Mouse (Mus musculus) gastrocnemius, postnatal 10 days (tissue): ENCODE data around the gene Dhx57. TPM values are rescaled to one million over a fixed set of nuclear protein-coding genes. Genes with fewer than 3 reads are reported as not detected.

Experiments
- DNase-seq: peaks from one replicate; pipeline ENCODE4 v3.0.0; 2021; ENCODE audit warnings: mixed read lengths
- total RNA-seq, 2 experiments: library from RNA; stranded (reverse); gene quantifications; 2 replicates each; pipeline ENCODE4 v1.2.3; 2021

Dhx57 gene
- total RNA-seq, 2 experiments from 2014 or later, result 8.4 to 11.7 TPM

DNA sequence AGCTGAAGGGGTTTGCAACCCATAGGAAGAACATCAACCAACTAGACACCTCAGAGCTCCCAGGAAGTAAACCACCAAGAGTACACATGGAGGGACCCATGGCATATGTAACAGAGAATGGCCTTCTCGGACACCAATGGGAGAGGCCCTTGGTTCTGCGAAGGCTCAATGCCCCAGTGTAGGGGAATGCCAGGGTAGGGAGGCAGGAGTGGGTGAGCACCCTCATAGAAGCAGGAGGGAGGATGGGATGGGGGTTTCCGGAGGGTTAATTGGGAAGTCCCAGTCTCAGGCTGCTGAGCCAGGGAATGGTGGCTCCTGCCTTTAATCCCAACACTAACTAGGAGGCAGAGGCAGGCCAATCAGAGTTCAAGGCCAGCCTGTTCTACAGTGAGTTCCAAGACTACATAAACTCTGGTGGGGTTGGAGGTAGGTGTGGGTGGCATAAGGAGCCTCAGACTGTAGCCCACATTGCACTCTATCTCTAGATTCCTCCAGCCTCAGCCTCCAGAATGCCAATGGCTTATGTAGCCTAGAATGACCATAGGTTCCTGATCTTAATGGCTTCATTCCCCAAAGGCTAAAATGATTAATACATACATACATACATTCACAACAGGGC is 91.0 kb downstream of the Dhx57 start:
- DNase-seq, result no peak

DNA sequence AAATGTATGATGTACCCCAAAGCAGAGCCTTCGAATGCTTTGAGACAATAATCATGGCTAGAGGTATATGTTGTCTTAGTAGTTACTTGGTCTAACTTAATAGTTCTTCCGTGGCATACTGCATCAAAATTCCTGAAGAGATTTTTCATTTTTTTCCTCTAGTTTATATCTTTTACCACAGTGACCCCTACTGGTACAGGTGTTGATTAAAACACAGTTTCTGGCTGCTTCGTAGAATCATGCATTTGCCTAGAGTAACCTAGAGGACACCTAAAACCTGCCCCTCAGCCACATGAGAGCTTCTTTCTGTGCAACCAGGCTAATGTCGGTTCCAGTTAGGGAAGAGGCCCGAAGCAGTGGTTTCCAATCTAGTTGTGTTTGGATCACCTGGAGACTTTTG is 97.2 kb downstream of the Dhx57 start:
- no peak for DNase-seq

Other genes with a start within 250 kb of the Dhx57 start
- 10 to 100 TPM; 22.9 to 27.7 TPM for gene Hnrnpll, start 228.1 kb downstream of the Dhx57 start, total RNA-seq
- 1 to 10 TPM; 2.1 to 2.5 TPM for gene Galm, start 163.0 kb downstream of the Dhx57 start, total RNA-seq
- gene Srsf7, start 83.2 kb downstream of the Dhx57 start, total RNA-seq, result 10 to 100 TPM; 46.8 to 59.0 TPM
- gene Ttc39d, start 83.0 kb downstream of the Dhx57 start, total RNA-seq, result not detected
- 1 to 10 TPM; 5.6 to 6.1 TPM for gene Gemin6, start 66.0 kb downstream of the Dhx57 start, total RNA-seq
- gene Morn2, start 273 bp downstream of the Dhx57 start, total RNA-seq, result 1 to 10 TPM; 2.9 to 5.0 TPM
- gene Arhgef33, start 16.9 kb upstream of the Dhx57 start, total RNA-seq, result under 1 TPM; 0.47 TPM
- gene Gm10190, start 83.1 kb upstream of the Dhx57 start, total RNA-seq, result under 1 TPM in 1 of 2 experiments, not detected in 1; 0.96 TPM
- 10 to 100 TPM; 14.4 to 17.6 TPM for gene Sos1, start 190.0 kb upstream of the Dhx57 start, total RNA-seq